Mouse (Mus musculus) lung, postnatal 0 days (tissue): Measurements from ENCODE around the gene Specc1. TPM values are rescaled to one million over a fixed set of nuclear protein-coding genes. Genes with fewer than 3 reads are reported as not detected.

Experiments
- ATAC-seq: fragments of 200-750 bp; cut with Nextera tagmentation; 2 replicates; pipeline ENCODE4 v1.8.0; 2017; ENCODE audit warnings: moderate library complexity
- DNase-seq: peaks from one replicate; pipeline ENCODE4 v3.0.0-alpha.2; 2016; ENCODE audit warnings: low spot score
- H3K27ac ChIP-seq: fragments of 300-500 bp; sonication (generic); 2 replicates; pipeline ENCODE4 v1.5.1; 2014; ENCODE audit warnings: antibody characterized with exemption, mild to moderate bottlenecking, low read length, mixed read lengths
- H3K27me3 ChIP-seq: fragments of 300-500 bp; sonication (generic); replicated peaks from 2 replicates; pipeline ENCODE4 v1.6.1; 2014; ENCODE audit warnings: low read length, mixed read lengths; ENCODE audit not compliant: insufficient read depth
- H3K36me3 ChIP-seq: fragments of 300-500 bp; sonication (generic); 2 replicates; pipeline ENCODE4 v1.6.1; 2014; ENCODE audit warnings: low read length, mixed read lengths; ENCODE audit not compliant: insufficient read depth
- H3K4me1 ChIP-seq: fragments of 300-500 bp; sonication (generic); 2 replicates; pipeline ENCODE4 v1.6.1; 2014; ENCODE audit warnings: antibody characterized with exemption, low read depth, low read length, mixed read lengths; ENCODE audit not compliant: insufficient read depth
- H3K4me2 ChIP-seq: fragments of 300-500 bp; sonication (generic); replicated peaks from 2 replicates; pipeline ENCODE4 v1.6.1; 2014; ENCODE audit warnings: low read depth, mild to moderate bottlenecking, low read length, moderate library complexity, mixed read lengths
- H3K4me3 ChIP-seq: fragments of 300-500 bp; sonication (generic); 2 replicates; pipeline ENCODE4 v1.5.1; 2014; ENCODE audit warnings: low read depth, low read length
- H3K9ac ChIP-seq: fragments of 300-500 bp; sonication (generic); replicated peaks from 2 replicates; pipeline ENCODE4 v1.6.1; 2014; ENCODE audit warnings: low read depth, mild to moderate bottlenecking
- H3K9me3 ChIP-seq: fragments of 300-500 bp; sonication (generic); 2 replicates; pipeline ENCODE4 v1.6.1; 2016; ENCODE audit warnings: low read length, mixed read lengths
- CTCF ChIP-seq: IDR thresholded peaks from 2 replicates; pipeline ENCODE4 v1.5.1; 2016; ENCODE audit warnings: antibody characterized with exemption, mild to moderate bottlenecking
- EP300 ChIP-seq: IDR thresholded peaks from 2 replicates; pipeline ENCODE4 v1.6.1; 2016; ENCODE audit warnings: antibody characterized with exemption, mild to moderate bottlenecking, control low read depth
- WGBS: fragments of 180-500 bp; shearing (Covaris S2); extraction: QIAGEN DNeasy Blood & Tissue Kit; methylation state at CpG from one replicate; pipeline ENCODE4 v1.1.7; 2014; 5-methylcytosine and 5-hydroxymethylcytosine counted together
- polyA plus RNA-seq: library from polyadenylated mRNA; unstranded; fragments of >200 nt; fragmentation: Nextera tagmentation; extraction: Ambion mirVana; gene quantifications from 2 replicates; pipeline ENCODE4 v1.2.1, GENCODE M21; 2015

Gene Specc1
- polyA plus RNA-seq, 1 experiment from 2014 or later, result 14.7 TPM

GRCm38 (mm10) chr11:62074578-62074977 lies 118.0 kb downstream of the Specc1 start:
- Histone ChIP-seq H3K9me3 (no peaks in the 10 kb centered on the region), H3K9ac (no peak overlapping the region), H3K4me3 (no peak overlapping the region), H3K4me2 (no peak overlapping the region), H3K27me3 (no peaks in the 10 kb centered on the region), H3K27ac (no peak overlapping the region), H3K36me3 (no peaks in the 10 kb centered on the region), H3K4me1 (no peaks in the 10 kb centered on the region)
- TF ChIP-seq EP300, result no peak
- no peak for TF ChIP-seq CTCF
- DNase-seq, result no peak
- no peak for ATAC-seq
- 85% methylated on average over 8 of the region's 8 CpGs for WGBS

- H3K9ac ChIP-seq, result no peak overlapping the region
- no peaks in the 10 kb centered on the region for H3K27me3 ChIP-seq
- DNase-seq (no peak), ATAC-seq (no peak)
- H3K4me3 ChIP-seq, result no peak overlapping the region
- no peak overlapping the region for H3K4me2 ChIP-seq
- no peak overlapping the region for H3K27ac ChIP-seq
- H3K4me1 ChIP-seq, result no peaks in the 10 kb centered on the region
- TF ChIP-seq CTCF (no peak), EP300 (no peak)
- 63% methylated on average over 3 of the region's 3 CpGs for WGBS
- no peaks in the 10 kb centered on the region for H3K9me3 ChIP-seq
- H3K36me3 ChIP-seq, result no peaks in the 10 kb centered on the region
Observed at GRCm38 (mm10) chr11:62075071-62075470, 118.5 kb downstream of the Specc1 start.

GRCm38 (mm10) chr11:62075551-62075950 lies 119.0 kb downstream of the Specc1 start:
- Histone ChIP-seq H3K9me3 (no peaks in the 10 kb centered on the region), H3K27ac (no peak overlapping the region), H3K27me3 (no peaks in the 10 kb centered on the region), H3K36me3 (no peaks in the 10 kb centered on the region), H3K9ac (no peak overlapping the region), H3K4me3 (no peak overlapping the region), H3K4me2 (no peak overlapping the region), H3K4me1 (no peaks in the 10 kb centered on the region)
- no peak for ATAC-seq
- 94% methylated on average over 5 of the region's 5 CpGs for WGBS
- DNase-seq, result no peak
- no peak for TF ChIP-seq EP300
- TF ChIP-seq CTCF, result no peak

GRCm38 (mm10) chr11:62076345-62077156 lies 120.0 kb downstream of the Specc1 start:
- Histone ChIP-seq H3K27ac (peak overlapping the region; percentile 95), H3K27me3 (no peaks in the 10 kb centered on the region), H3K4me1 (no peaks in the 10 kb centered on the region), H3K4me3 (peak overlapping the region; percentile 68), H3K36me3 (no peaks in the 10 kb centered on the region), H3K4me2 (peak overlapping the region; percentile 94), H3K9me3 (no peaks in the 10 kb centered on the region), H3K9ac (peak overlapping the region; percentile 62)
- no peak for TF ChIP-seq CTCF
- TF ChIP-seq EP300, result peak; percentile 61; the same call in 1 of the 2 replicates
- ATAC-seq (peak; percentile 98), DNase-seq (peak; percentile 100)
- 9% methylated on average over 19 of the region's 42 CpGs for WGBS

- peak; percentile 74 for DNase-seq
- Histone ChIP-seq H3K4me2 (peak overlapping the region; percentile 94), H3K9me3 (no peaks in the 10 kb centered on the region), H3K9ac (peak overlapping the region; percentile 62), H3K27ac (peak overlapping the region; percentile 95), H3K36me3 (no peaks in the 10 kb centered on the region), H3K27me3 (no peaks in the 10 kb centered on the region), H3K4me3 (peak overlapping the region; percentile 68), H3K4me1 (no peaks in the 10 kb centered on the region)
- TF ChIP-seq EP300 (no peak), CTCF (no peak)
- WGBS, result 2% methylated on average over 35 of the region's 51 CpGs
- ATAC-seq, result peak; percentile 73
Observed at GRCm38 (mm10) chr11:62077157-62077865, 120.7 kb downstream of the Specc1 start.

- TF ChIP-seq CTCF (no peak), EP300 (no peak)
- DNase-seq, result no peak
- H3K9me3 ChIP-seq, result no peaks in the 10 kb centered on the region
- no peaks in the 10 kb centered on the region for H3K36me3 ChIP-seq
- no peak overlapping the region for H3K9ac ChIP-seq
- H3K4me3 ChIP-seq, result no peak overlapping the region
- no peak overlapping the region for H3K4me2 ChIP-seq
- no peaks in the 10 kb centered on the region for H3K4me1 ChIP-seq
- 75% methylated on average over 10 of the region's 10 CpGs for WGBS
- no peak for ATAC-seq
- H3K27me3 ChIP-seq, result no peaks in the 10 kb centered on the region
- H3K27ac ChIP-seq, result no peak overlapping the region
Observed at GRCm38 (mm10) chr11:62078371-62078770, 121.8 kb downstream of the Specc1 start.
